Mouse (Mus musculus) mesoderm, embryonic 11.5 days (tissue): ENCODE data around the gene Rtl6.

Experiments
- DNase-seq: peaks from one replicate; pipeline ENCODE4 v3.0.0-alpha.2; 2012; ENCODE audit warnings: low read depth, low spot score

The Rtl6 gene

GRCm38 (mm10) chr15:84557189-84557921, at the start of gene Rtl6:
Rtl6 (minus strand) TSS chr15:84557823.
- peak; percentile 94 for DNase-seq

- no peak for DNase-seq
These were observed 45.8 kb upstream of the Rtl6 start for GRCm38 (mm10) chr15:84603267-84603963.

- no peak for DNase-seq
These were observed 43.5 kb upstream of the Rtl6 start for GRCm38 (mm10) chr15:84600977-84601595.

GRCm38 (mm10) chr15:84598911-84599310, 41.3 kb upstream of the Rtl6 start:
- no peak for DNase-seq

- DNase-seq, result no peak
These were observed 40.2 kb upstream of the Rtl6 start for GRCm38 (mm10) chr15:84597816-84598215.

- no peak for DNase-seq
These were observed 39.4 kb upstream of the Rtl6 start for GRCm38 (mm10) chr15:84597021-84597420.

- DNase-seq, result no peak
These were observed 37.8 kb upstream of the Rtl6 start for GRCm38 (mm10) chr15:84595241-84595945.

GRCm38 (mm10) chr15:84593514-84593913, 35.9 kb upstream of the Rtl6 start:
- DNase-seq, result peak; percentile 73

- no peak for DNase-seq
These were observed 34.6 kb upstream of the Rtl6 start for GRCm38 (mm10) chr15:84592240-84592639.

- DNase-seq, result no peak
These were observed 34.0 kb upstream of the Rtl6 start for GRCm38 (mm10) chr15:84591573-84592139.

GRCm38 (mm10) chr15:84588371-84588821, 30.8 kb upstream of the Rtl6 start:
- no peak for DNase-seq

GRCm38 (mm10) chr15:84578607-84579006, 21.0 kb upstream of the Rtl6 start:
- no peak for DNase-seq

- DNase-seq, result no peak
These were observed 19.4 kb upstream of the Rtl6 start for GRCm38 (mm10) chr15:84577019-84577418.

- no peak for DNase-seq
These were observed 9.0 kb upstream of the Rtl6 start for GRCm38 (mm10) chr15:84566568-84567110.

- no peak for DNase-seq
These were observed 3.9 kb upstream of the Rtl6 start for GRCm38 (mm10) chr15:84561501-84561900.

GRCm38 (mm10) chr15:84556674-84557073, 949 bp downstream of the Rtl6 start:
- DNase-seq, result no peak

- no peak for DNase-seq
These were observed 6.6 kb downstream of the Rtl6 start for GRCm38 (mm10) chr15:84551065-84551464.

- DNase-seq, result no peak
These were observed 8.3 kb downstream of the Rtl6 start for GRCm38 (mm10) chr15:84549291-84549797.

GRCm38 (mm10) chr15:84546028-84546427, 11.6 kb downstream of the Rtl6 start:
- no peak for DNase-seq

GRCm38 (mm10) chr15:84541175-84541574, 16.4 kb downstream of the Rtl6 start:
- DNase-seq, result no peak

- DNase-seq, result no peak
These were observed 18.5 kb downstream of the Rtl6 start for GRCm38 (mm10) chr15:84538974-84539588.
